Comparison of ENCODE assay signal across 9 mouse cellular contexts in the genomic region with DNA sequence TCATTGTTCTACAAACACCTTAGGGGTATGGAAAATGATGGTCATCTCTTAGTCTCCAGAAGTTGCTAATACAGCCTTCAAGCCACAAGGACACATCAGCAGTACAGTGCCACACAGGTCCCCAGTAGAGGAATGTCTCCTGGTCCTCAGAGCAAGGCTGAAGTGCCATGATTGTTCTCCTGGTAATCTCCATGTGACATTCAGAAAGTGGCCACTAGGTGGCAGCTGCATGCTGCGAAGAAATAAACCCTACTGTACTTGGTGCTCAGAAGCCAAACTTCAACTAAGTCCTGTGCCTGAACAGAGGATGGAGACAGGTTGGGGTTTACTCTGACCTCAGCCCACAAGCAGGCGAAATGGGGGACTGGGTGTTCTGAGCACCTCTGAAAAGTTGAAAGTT. TPM values are rescaled to one million over a fixed set of nuclear protein-coding genes. Genes with fewer than 3 reads are reported as not detected.
DNase-seq lines count a peak whose midpoint lies in the region; ATAC-seq and TF ChIP-seq lines count a peak whose summit lies in the region.
"Had no signal": no experiment of that assay in that cellular context is flagged by ENCODE, and none has a peak within 500 bp of the region (broad histone marks: within the 10 kb centered on the region; RNA-seq: fewer than 3 reads in every experiment).

No protein-coding gene starts in this region.

- H3K4me1 ChIP-seq in E14TG2a.4 (replicated peaks; ENCODE audit: low read depth, low read length) = no peaks in the 10 kb centered on the region
- H3K4me1 ChIP-seq in bone marrow, adult 2 months (ENCODE audit: control insufficient read depth, insufficient read depth, low read length) = peaks cover 5% of the 10 kb centered on the region
- no peaks in the 10 kb centered on the region for H3K4me1 ChIP-seq in embryonic facial prominence, embryonic 15.5 days
- H3K4me1 ChIP-seq in lung, embryonic 14.5 days (ENCODE audit: insufficient read depth) = no peaks in the 10 kb centered on the region
- H3K4me1 ChIP-seq: heart, embryonic 13.5 days had no signal

- DNase-seq in heart, postnatal 10 days = peak; percentile 82 to 88
- peak; percentile 89 for DNase-seq in layer of hippocampus, adult 11-12 months (ENCODE audit: low spot score)
- DNase-seq in lung, embryonic 14.5 days = peak; percentile 96
- peak; percentile 80 for DNase-seq in thymus, postnatal 0 days (ENCODE audit: low spot score)

- 0% methylated on average over 2 of the region's 2 CpGs for WGBS in bone marrow, adult 2 months
- WGBS in embryonic facial prominence, embryonic 15.5 days = 3% methylated on average over 2 of the region's 2 CpGs
- 6% methylated on average over 2 of the region's 2 CpGs for WGBS in lung, embryonic 14.5 days

- H3K9me3 ChIP-seq in E14TG2a.4 (ENCODE audit: low read length) = no peaks in the 10 kb centered on the region
- no peaks in the 10 kb centered on the region for H3K9me3 ChIP-seq in embryonic facial prominence, embryonic 15.5 days (replicated peaks)
- no peaks in the 10 kb centered on the region for H3K9me3 ChIP-seq in lung, embryonic 14.5 days (ENCODE audit: low read depth, low read length)
- H3K9me3 ChIP-seq: heart, embryonic 13.5 days had no signal

- H3K27ac ChIP-seq in bone marrow, adult 2 months (ENCODE audit: control insufficient read depth, insufficient read depth, low read depth, low read length, poor library complexity) = no peak overlapping the region
- no peak overlapping the region for H3K27ac ChIP-seq in embryonic facial prominence, embryonic 15.5 days (replicated peaks)
- H3K27ac ChIP-seq in lung, embryonic 14.5 days (ENCODE audit: low read depth) = no peak overlapping the region
- H3K27ac ChIP-seq: heart, embryonic 13.5 days had no signal

- intact Hi-C loops in heart, postnatal 10 days (cut with DNase I) = loop anchor here (1.0 kb wide), 2 partner anchors 67 to 443 kb away; no protein-coding TSS in a partner anchor

- H3K4me2 ChIP-seq in embryonic facial prominence, embryonic 15.5 days (replicated peaks) = no peak overlapping the region
- no peak overlapping the region for H3K4me2 ChIP-seq in lung, embryonic 14.5 days
- H3K4me2 ChIP-seq: heart, embryonic 13.5 days had no signal

- no peaks in the 10 kb centered on the region for H3K36me3 ChIP-seq in E14TG2a.4 (ENCODE audit: insufficient read depth, low read length)
- no peaks in the 10 kb centered on the region for H3K36me3 ChIP-seq in embryonic facial prominence, embryonic 15.5 days
- no peaks in the 10 kb centered on the region for H3K36me3 ChIP-seq in lung, embryonic 14.5 days (ENCODE audit: insufficient read depth)
- H3K36me3 ChIP-seq: heart, embryonic 13.5 days had no signal

- no peak overlapping the region for H3K9ac ChIP-seq in embryonic facial prominence, embryonic 15.5 days
- no peak overlapping the region for H3K9ac ChIP-seq in lung, embryonic 14.5 days
- H3K9ac ChIP-seq: heart, embryonic 13.5 days had no signal

- TF ChIP-seq POLR2A in bone marrow, adult 2 months (IDR thresholded peaks at IDR 0.05; ENCODE audit: borderline replicate concordance, control insufficient read depth, low read depth, low read length) = no peak

- peak; percentile 68 for TF ChIP-seq CTCF in E14TG2a.4 (conservative IDR thresholded peaks at IDR 0.05; ENCODE audit: low read length)
- peak; percentile 73 for TF ChIP-seq CTCF in bone marrow, adult 2 months (IDR thresholded peaks at IDR 0.05; ENCODE audit: control insufficient read depth, insufficient read depth, low read length)
- peak; percentile 98 for TF ChIP-seq CTCF in lung, embryonic 14.5 days (IDR thresholded peaks at IDR 0.05; ENCODE audit: low read depth)

- H3K27me3 ChIP-seq in E14TG2a.4 (ENCODE audit: insufficient read depth, low read length) = no peaks in the 10 kb centered on the region
- H3K27me3 ChIP-seq in embryonic facial prominence, embryonic 15.5 days = no peaks in the 10 kb centered on the region
- no peaks in the 10 kb centered on the region for H3K27me3 ChIP-seq in lung, embryonic 14.5 days (ENCODE audit: insufficient read depth, low read length)
- H3K27me3 ChIP-seq: heart, embryonic 13.5 days had no signal

- peak; percentile 51; the same call in 1 of the 2 replicates for ATAC-seq in embryonic facial prominence, embryonic 15.5 days (ENCODE audit: insufficient number of reproducible peaks, low FRiP score, low TSS enrichment, low read depth)
- peak; percentile 85 for ATAC-seq in lung, embryonic 14.5 days (ENCODE audit: insufficient read depth)
- peak; percentile 98 for ATAC-seq in neutrophil, adult 5-6 weeks (ENCODE audit: extremely low read depth, insufficient number of reproducible peaks, low FRiP score, poor library complexity, severe bottlenecking)

- H3K4me3 ChIP-seq in E14TG2a.4 (replicated peaks; ENCODE audit: low read length) = no peak overlapping the region
- no peak overlapping the region for H3K4me3 ChIP-seq in bone marrow, adult 2 months (replicated peaks; ENCODE audit: control insufficient read depth, low read depth, low read length)
- H3K4me3 ChIP-seq in embryonic facial prominence, embryonic 15.5 days (replicated peaks) = no peak overlapping the region
- H3K4me3 ChIP-seq in lung, embryonic 14.5 days (ENCODE audit: low read depth, low read length) = no peak overlapping the region
- H3K4me3 ChIP-seq: heart, embryonic 13.5 days had no signal

RNA-seq across cellular contexts. Expression of gene Cd180, which starts 14.9 kb away (rescaled TPM):
- polyA plus RNA-seq in bone marrow, adult 2 months (2011; ENCODE audit: insufficient read depth, insufficient read length, low replicate concordance, missing spikeins) = 5.5 and 9.8 TPM in 2 replicates
- 0.44 and 0.66 TPM in 2 replicates for polyA plus RNA-seq in embryonic facial prominence, embryonic 15.5 days (2015; fragmentation: Nextera tagmentation; extraction: Ambion mirVana)
- under 1 TPM; 0.87 to 0.98 TPM for total RNA-seq in heart, postnatal 10 days (2021)
- 0.64 and 0.84 TPM in 2 replicates for polyA plus RNA-seq in lung, embryonic 14.5 days (2014; fragmentation: Nextera tagmentation; extraction: Ambion mirVana)
- total RNA-seq in neutrophil, adult 5-6 weeks (2017) = 65.2 and 80.5 TPM in 2 replicates
- polyA plus RNA-seq in thymus, postnatal 0 days (2015; fragmentation: Nextera tagmentation; extraction: Ambion mirVana) = 1.1 and 1.2 TPM in 2 replicates
